Mouse (Mus musculus): Measurements from ENCODE around the gene Ksr1. TPM values are rescaled to one million over a fixed set of nuclear protein-coding genes. Genes with fewer than 3 reads are reported as not detected.

Ksr1 gene
- total and polyA plus RNA-seq, 3 experiments: 5.1 to 7.0 (median 6.7) TPM

DNA sequence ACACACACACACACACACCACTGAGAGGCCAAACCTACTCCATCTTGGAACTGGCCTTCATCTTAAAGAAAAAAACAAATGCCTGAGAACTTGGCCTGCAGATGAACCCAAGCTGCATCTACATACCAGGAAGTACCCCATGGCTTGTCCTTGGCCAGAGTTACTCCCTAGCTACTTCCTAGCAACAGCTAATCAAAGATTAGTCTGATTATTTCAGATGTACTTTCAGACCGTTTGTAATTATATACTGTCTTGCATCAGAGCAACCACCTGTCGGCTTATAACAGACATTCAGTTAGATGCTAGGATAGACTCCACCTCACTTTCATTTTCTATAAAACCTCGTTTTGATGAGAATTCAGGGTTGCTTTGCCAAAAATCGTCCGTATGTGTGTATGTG, 139.8 kb downstream of the Ksr1 start:
- intact Hi-C loops (cut with DNase I): no loop called here
- TF ChIP-seq POLR2A (IDR thresholded peaks at IDR 0.05; ENCODE audit: insufficient read depth, low read depth, low read length): no peak
- TF ChIP-seq CTCF (IDR thresholded peaks at IDR 0.05): no peak
- TF ChIP-seq EP300 (IDR thresholded peaks at IDR 0.05; ENCODE audit: insufficient read depth, low read depth, low read length): no peak
- no peaks in the 10 kb centered on the region for H3K79me2 ChIP-seq (replicated peaks; ENCODE audit: control insufficient read depth, insufficient read depth, low read length)
- H3K9ac ChIP-seq (ENCODE audit: low read depth, low read length): no peak overlapping the region
- no peak for DNase-seq
- H3K36me3 ChIP-seq (ENCODE audit: control insufficient read depth, insufficient read depth, low read length): no peaks in the 10 kb centered on the region
- H3K4me1 ChIP-seq (ENCODE audit: control insufficient read depth, insufficient read depth, low read length): peaks cover 10% of the 10 kb centered on the region
- H3K4me3 ChIP-seq: no peak overlapping the region
- no peak overlapping the region for H3K27ac ChIP-seq
- H3K27me3 ChIP-seq (ENCODE audit: control insufficient read depth, insufficient read depth, low read length): no peaks in the 10 kb centered on the region
- 49% methylated on average over 5 of the region's 5 CpGs for WGBS

DNA sequence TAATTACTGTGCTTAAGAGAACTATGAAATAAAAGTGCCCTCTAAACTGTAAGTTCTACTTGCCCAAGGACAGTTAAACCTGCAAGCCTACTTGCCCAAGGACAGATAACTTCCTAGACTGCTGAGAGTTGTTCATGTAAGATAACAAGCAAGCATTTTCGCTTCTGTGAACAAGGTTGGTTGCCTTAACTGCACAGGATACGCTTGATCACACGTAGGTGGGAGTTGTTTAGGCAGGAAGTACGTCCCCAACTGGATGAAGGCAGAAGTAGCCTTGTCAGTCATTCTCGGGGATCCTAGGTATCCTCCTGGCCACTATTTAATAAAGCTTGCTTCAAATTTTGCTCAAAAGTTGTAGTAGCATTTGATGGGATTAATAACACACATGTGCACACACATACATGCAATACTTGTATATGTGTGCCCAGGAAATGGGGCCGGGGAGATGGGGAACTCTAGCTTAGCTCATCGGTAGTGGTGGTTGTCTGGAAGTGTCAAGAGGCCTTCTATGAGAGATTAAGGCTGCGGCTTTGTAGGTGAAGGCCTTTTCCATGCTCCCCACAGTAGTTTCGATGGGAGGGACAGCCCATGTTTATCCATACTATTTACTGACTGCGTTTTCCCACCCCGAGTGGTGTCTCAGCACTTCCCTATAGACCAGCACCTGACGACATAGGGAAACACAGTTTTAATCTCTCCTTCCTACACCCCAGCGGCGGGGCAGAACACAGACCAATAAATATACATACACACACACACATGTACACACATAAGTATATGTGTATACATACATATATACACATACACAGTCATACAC, 140.4 kb downstream of the Ksr1 start:
- no peak overlapping the region for H3K9ac ChIP-seq (ENCODE audit: low read depth, low read length)
- H3K4me1 ChIP-seq (ENCODE audit: control insufficient read depth, insufficient read depth, low read length): peaks cover 10% of the 10 kb centered on the region
- TF ChIP-seq EP300 (IDR thresholded peaks at IDR 0.05; ENCODE audit: insufficient read depth, low read depth, low read length) (no peak), CTCF (IDR thresholded peaks at IDR 0.05) (no peak), POLR2A (IDR thresholded peaks at IDR 0.05; ENCODE audit: insufficient read depth, low read depth, low read length) (no peak)
- 70% methylated on average over 14 of the region's 14 CpGs for WGBS
- intact Hi-C loops (cut with DNase I): no loop called here
- peak in 1 of 2 experiments; percentile 11 for DNase-seq
- H3K36me3 ChIP-seq (ENCODE audit: control insufficient read depth, insufficient read depth, low read length): no peaks in the 10 kb centered on the region
- H3K4me3 ChIP-seq: no peak overlapping the region
- H3K79me2 ChIP-seq (replicated peaks; ENCODE audit: control insufficient read depth, insufficient read depth, low read length): no peaks in the 10 kb centered on the region
- H3K27ac ChIP-seq: no peak overlapping the region
- no peaks in the 10 kb centered on the region for H3K27me3 ChIP-seq (ENCODE audit: control insufficient read depth, insufficient read depth, low read length)

DNA sequence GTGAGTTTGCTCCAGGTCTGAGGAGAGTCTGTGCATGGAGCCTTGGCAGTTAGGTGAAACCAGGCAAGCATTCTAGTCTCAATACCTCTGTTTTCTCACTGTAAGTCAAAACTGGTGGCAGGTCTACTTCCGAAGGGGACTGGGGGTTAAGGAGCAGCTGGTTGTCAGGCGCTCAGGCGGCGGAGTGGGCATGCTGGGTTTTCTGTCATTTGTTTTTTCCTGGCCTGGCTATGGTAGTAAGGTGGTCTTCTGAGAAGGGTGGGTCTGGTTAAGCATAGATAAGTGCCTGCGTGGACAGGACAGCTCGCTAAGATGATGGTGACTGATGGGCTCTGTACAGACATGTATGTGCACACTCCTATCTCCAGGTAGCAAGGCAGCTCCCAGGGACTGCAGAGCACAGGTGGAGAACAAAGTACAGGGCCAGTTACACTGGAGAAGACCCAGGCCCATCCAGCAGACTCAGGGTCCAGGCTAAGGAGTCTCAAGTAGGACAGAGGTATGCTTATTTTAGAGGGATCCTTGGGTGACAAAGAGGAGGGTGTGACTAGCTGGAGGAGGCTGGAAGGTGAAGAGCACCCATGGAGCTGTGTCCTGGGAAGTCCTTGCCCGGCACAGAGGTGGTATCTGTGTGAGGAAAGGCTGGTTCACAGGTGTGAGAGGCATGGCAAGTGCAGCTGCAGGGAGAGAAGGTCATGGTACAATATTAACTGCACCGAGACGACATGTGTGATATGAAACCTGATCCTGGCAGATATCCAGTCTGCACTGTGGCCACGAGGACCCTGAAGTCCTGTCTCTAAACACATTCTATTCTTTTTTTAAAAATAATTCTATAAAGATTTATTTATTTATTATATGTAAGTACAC, 142.2 kb downstream of the Ksr1 start:
- Histone ChIP-seq H3K79me2 (replicated peaks; ENCODE audit: control insufficient read depth, insufficient read depth, low read length) (no peaks in the 10 kb centered on the region), H3K4me3 (no peak overlapping the region), H3K36me3 (ENCODE audit: control insufficient read depth, insufficient read depth, low read length) (no peaks in the 10 kb centered on the region), H3K27me3 (ENCODE audit: control insufficient read depth, insufficient read depth, low read length) (no peaks in the 10 kb centered on the region), H3K27ac (peak overlapping the region; percentile 78), H3K9ac (ENCODE audit: low read depth, low read length) (no peak overlapping the region), H3K4me1 (ENCODE audit: control insufficient read depth, insufficient read depth, low read length) (peaks cover 10% of the 10 kb centered on the region)
- WGBS: 78% methylated on average over 10 of the region's 10 CpGs
- peak in 1 of 2 experiments; percentile 15 for DNase-seq
- TF ChIP-seq POLR2A (IDR thresholded peaks at IDR 0.05; ENCODE audit: insufficient read depth, low read depth, low read length) (no peak), EP300 (IDR thresholded peaks at IDR 0.05; ENCODE audit: insufficient read depth, low read depth, low read length) (no peak), CTCF (IDR thresholded peaks at IDR 0.05) (no peak)
- intact Hi-C loops (cut with DNase I): loop anchor here (5.0 kb wide), 1 partner anchor 37 kb away; no protein-coding TSS in a partner anchor

DNA sequence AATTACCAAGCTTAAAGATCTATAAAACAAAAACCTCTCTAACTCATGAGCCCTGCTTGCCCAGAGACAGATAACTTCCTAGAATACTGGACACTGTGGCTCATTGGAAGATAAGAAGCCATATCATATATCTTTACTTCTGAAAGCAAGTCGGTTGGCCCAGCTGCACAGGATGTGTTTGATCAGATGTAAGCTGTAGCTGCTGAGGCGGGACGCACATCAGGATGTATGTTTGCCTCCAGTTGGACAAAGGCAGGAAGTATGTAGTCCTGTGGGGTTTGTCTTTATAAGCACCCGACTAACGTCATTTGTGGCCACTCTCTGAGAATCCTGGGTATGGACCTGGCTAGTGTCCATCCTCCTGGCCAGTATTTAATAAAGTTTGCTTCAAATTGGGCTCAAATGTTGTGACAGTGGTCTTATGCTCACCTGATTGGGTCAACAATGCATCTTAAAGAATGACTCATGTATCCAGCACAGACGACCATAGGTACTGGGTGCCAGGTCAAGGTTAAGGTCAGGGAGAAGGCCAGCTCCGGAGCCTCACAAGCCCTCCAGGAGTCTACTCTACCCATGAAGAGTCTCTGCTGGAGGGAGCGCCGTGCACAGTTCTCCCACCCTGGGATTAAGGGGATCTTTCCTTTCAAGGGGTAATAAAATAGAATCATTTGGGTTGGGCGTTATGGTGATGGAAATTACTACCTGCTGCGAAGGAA, 143.0 kb downstream of the Ksr1 start:
- no peaks in the 10 kb centered on the region for H3K27me3 ChIP-seq (ENCODE audit: control insufficient read depth, insufficient read depth, low read length)
- no peaks in the 10 kb centered on the region for H3K79me2 ChIP-seq (replicated peaks; ENCODE audit: control insufficient read depth, insufficient read depth, low read length)
- TF ChIP-seq EP300 (IDR thresholded peaks at IDR 0.05; ENCODE audit: insufficient read depth, low read depth, low read length): 0 out of 2 replicates have a peak, but pooled peaks have one; percentile 53
- TF ChIP-seq CTCF (IDR thresholded peaks at IDR 0.05): no peak
- 0 out of 2 replicates have a peak, but pooled peaks have one; percentile 12 for TF ChIP-seq POLR2A (IDR thresholded peaks at IDR 0.05; ENCODE audit: insufficient read depth, low read depth, low read length)
- 52% methylated on average over 11 of the region's 11 CpGs for WGBS
- peak overlapping the region; percentile 78 for H3K27ac ChIP-seq
- intact Hi-C loops (cut with DNase I): loop anchor here (5.0 kb wide), 1 partner anchor 36 kb away; no protein-coding TSS in a partner anchor
- H3K4me1 ChIP-seq (ENCODE audit: control insufficient read depth, insufficient read depth, low read length): peaks cover 8% of the 10 kb centered on the region
- H3K36me3 ChIP-seq (ENCODE audit: control insufficient read depth, insufficient read depth, low read length): no peaks in the 10 kb centered on the region
- no peak overlapping the region for H3K9ac ChIP-seq (ENCODE audit: low read depth, low read length)
- peak in 1 of 2 experiments; percentile 23 for DNase-seq
- H3K4me3 ChIP-seq: no peak overlapping the region

DNA sequence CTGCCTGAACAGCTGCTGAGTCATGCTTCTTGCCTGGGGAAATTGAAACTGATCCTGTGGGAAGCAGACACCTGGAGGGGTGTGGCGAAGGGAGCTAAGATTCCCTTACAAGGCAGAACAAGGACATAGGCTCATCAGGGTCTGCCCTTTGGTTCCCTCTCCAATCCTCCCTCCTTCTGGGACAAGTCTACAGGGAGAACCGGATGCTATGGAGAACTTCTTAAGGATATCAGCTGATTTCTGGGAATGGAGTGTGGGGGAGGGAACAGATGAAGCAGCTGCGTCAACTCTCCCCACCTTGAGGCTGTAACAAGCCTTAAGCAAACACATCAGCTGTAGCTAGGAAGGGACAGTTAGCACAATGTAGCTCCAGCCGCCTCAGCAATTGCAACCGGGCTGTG, 143.7 kb downstream of the Ksr1 start:
- intact Hi-C loops (cut with DNase I): loop anchor here (1.0 to 5.0 kb wide), 2 partner anchors 17 to 35 kb away; no protein-coding TSS in a partner anchor
- no peak overlapping the region for H3K4me3 ChIP-seq
- no peak overlapping the region for H3K9ac ChIP-seq (ENCODE audit: low read depth, low read length)
- 0 out of 2 replicates have a peak, but pooled peaks have one; percentile 22 for TF ChIP-seq POLR2A (IDR thresholded peaks at IDR 0.05; ENCODE audit: insufficient read depth, low read depth, low read length)
- TF ChIP-seq EP300 (IDR thresholded peaks at IDR 0.05; ENCODE audit: insufficient read depth, low read depth, low read length): no peak
- no peaks in the 10 kb centered on the region for H3K27me3 ChIP-seq (ENCODE audit: control insufficient read depth, insufficient read depth, low read length)
- WGBS: 50% methylated on average over 5 of the region's 5 CpGs
- peak in 1 of 2 experiments; percentile 28 for DNase-seq
- H3K36me3 ChIP-seq (ENCODE audit: control insufficient read depth, insufficient read depth, low read length): no peaks in the 10 kb centered on the region
- H3K27ac ChIP-seq: peak overlapping the region; percentile 78
- H3K4me1 ChIP-seq (ENCODE audit: control insufficient read depth, insufficient read depth, low read length): peaks cover 8% of the 10 kb centered on the region
- H3K79me2 ChIP-seq (replicated peaks; ENCODE audit: control insufficient read depth, insufficient read depth, low read length): no peaks in the 10 kb centered on the region

Measured in heart, adult 2 months (tissue).